Mouse (Mus musculus): ENCODE measurements around the gene Phlda1. TPM values are rescaled to one million over a fixed set of nuclear protein-coding genes. Genes with fewer than 3 reads are reported as not detected.

The Phlda1 gene
- polyA plus RNA-seq, 1 experiment from 2014 or later = 4.7 TPM

DNA sequence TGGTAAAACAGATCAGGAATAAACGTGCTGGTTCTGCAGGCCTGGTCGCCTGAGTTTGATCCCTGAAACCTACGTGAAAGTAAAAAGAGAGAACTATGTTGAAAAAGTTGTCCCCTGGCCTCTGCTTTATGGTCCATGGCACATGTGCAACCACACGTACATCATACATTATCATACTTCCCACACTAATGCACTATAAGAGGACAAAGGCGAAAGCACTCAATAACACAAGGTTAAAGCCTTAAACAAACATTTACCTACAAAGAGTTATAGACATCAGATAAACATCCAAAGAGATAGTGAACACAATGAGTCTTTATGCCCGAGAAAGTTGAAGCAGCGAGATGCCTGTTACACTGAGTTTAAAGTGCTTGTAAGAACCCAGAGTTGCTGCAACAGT, 24.3 kb downstream of the Phlda1 start:
- Histone ChIP-seq H3K36me3 (ENCODE audit: control insufficient read depth, insufficient read depth) (no peaks in the 10 kb centered on the region), H3K4me3 (ENCODE audit: low read depth, low read length) (no peak overlapping the region), H3K4me1 (ENCODE audit: control insufficient read depth, low read depth, low read length) (no peaks in the 10 kb centered on the region; the same call in 1 of the 2 replicates), H3K9me3 (replicated peaks; ENCODE audit: control insufficient read depth, low read length) (no peaks in the 10 kb centered on the region), H3K27me3 (ENCODE audit: control insufficient read depth, insufficient read depth, low read depth, low read length) (no peaks in the 10 kb centered on the region), H3K4me2 (ENCODE audit: low read depth, low read length) (no peak overlapping the region), H3K27ac (ENCODE audit: low read length) (no peak overlapping the region), H3K9ac (ENCODE audit: low read depth, low read length) (no peak overlapping the region)
- 55% methylated on average over 7 of the region's 7 CpGs for WGBS (ENCODE audit: insufficient replicate concordance)
- no peak for ATAC-seq (ENCODE audit: low read depth)

DNA sequence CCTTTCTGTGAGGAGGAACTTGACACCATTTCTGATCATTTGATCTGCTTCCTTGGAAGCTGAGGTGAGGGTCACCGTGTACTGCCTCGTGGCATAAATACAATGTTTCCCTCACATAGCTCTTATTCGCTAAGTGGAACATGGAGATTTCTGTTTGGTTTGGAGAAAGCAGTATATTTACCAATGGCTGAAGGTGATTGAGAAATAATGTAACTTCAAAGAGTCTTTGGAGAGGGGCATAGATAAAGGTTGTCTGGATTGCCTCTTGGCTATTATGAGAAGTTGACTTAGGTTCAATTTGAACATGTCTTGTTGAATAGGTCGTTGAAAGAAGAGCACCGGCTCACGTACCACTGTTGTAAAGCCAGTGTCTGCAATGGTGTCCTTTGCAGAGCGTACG, 28.6 kb downstream of the Phlda1 start:
- Histone ChIP-seq H3K4me2 (ENCODE audit: low read depth, low read length) (no peak overlapping the region), H3K4me1 (ENCODE audit: control insufficient read depth, low read depth, low read length) (peaks cover under 1% of the 10 kb centered on the region; the same call in 1 of the 2 replicates), H3K27me3 (ENCODE audit: control insufficient read depth, insufficient read depth, low read depth, low read length) (no peaks in the 10 kb centered on the region), H3K9me3 (replicated peaks; ENCODE audit: control insufficient read depth, low read length) (no peaks in the 10 kb centered on the region), H3K36me3 (ENCODE audit: control insufficient read depth, insufficient read depth) (no peaks in the 10 kb centered on the region), H3K4me3 (ENCODE audit: low read depth, low read length) (no peak overlapping the region), H3K27ac (ENCODE audit: low read length) (no peak overlapping the region), H3K9ac (ENCODE audit: low read depth, low read length) (no peak overlapping the region)
- ATAC-seq (ENCODE audit: low read depth) = no peak
- 67% methylated on average over 8 of the region's 8 CpGs for WGBS (ENCODE audit: insufficient replicate concordance)

- WGBS (ENCODE audit: insufficient replicate concordance) = 81% methylated on average over 19 of the region's 19 CpGs
- Histone ChIP-seq H3K36me3 (ENCODE audit: control insufficient read depth, insufficient read depth) (no peaks in the 10 kb centered on the region), H3K9ac (ENCODE audit: low read depth, low read length) (no peak overlapping the region), H3K27ac (ENCODE audit: low read length) (no peak overlapping the region), H3K27me3 (ENCODE audit: control insufficient read depth, insufficient read depth, low read depth, low read length) (no peaks in the 10 kb centered on the region), H3K4me3 (ENCODE audit: low read depth, low read length) (no peak overlapping the region), H3K4me2 (ENCODE audit: low read depth, low read length) (no peak overlapping the region), H3K4me1 (ENCODE audit: control insufficient read depth, low read depth, low read length) (peaks cover 2% of the 10 kb centered on the region; the same call in 1 of the 2 replicates), H3K9me3 (replicated peaks; ENCODE audit: control insufficient read depth, low read length) (no peaks in the 10 kb centered on the region)
- ATAC-seq (ENCODE audit: low read depth) = no peak
Measured at GRCm38 (mm10) chr10:111537410-111537809, 31.3 kb downstream of the Phlda1 start.

DNA sequence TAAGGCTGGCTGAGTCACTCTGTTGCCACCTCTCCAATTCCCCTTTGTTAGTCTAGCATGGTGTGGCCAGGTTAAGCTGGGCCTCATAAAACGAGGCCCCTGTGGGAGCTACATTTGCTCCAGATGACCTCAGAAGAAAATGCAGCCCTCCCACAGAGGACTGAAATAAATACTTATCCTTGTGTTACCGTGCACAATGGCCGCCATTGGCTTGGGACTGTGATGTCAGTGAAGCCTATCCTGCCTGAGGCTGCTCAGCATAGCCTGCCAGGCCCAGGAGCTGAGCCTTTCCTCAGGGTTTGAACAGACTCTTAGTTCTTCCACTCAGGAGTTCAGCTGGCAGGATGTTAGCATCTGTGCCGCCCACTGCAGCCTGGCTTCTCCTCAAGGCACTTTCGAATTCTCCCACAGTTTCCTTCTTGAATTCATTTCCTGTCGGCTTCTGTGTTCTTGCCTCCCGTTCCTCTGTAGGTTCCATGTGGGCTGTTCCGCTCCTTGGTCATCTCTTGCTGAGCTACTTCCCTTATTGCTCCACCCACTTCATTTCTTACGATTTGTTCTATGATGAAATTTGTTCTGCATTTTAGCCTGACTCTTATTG, 33.7 kb downstream of the Phlda1 start:
- H3K4me3 ChIP-seq (ENCODE audit: low read depth, low read length) = no peak overlapping the region
- H3K9me3 ChIP-seq (replicated peaks; ENCODE audit: control insufficient read depth, low read length) = no peaks in the 10 kb centered on the region
- H3K4me2 ChIP-seq (ENCODE audit: low read depth, low read length) = peak overlapping the region; percentile 33; the same call in 1 of the 2 replicates
- ATAC-seq (ENCODE audit: low read depth) = peak; percentile 47
- no peak overlapping the region for H3K27ac ChIP-seq (ENCODE audit: low read length)
- H3K4me1 ChIP-seq (ENCODE audit: control insufficient read depth, low read depth, low read length) = peaks cover 15% of the 10 kb centered on the region
- no peaks in the 10 kb centered on the region for H3K36me3 ChIP-seq (ENCODE audit: control insufficient read depth, insufficient read depth)
- 16% methylated on average over 9 of the region's 9 CpGs for WGBS (ENCODE audit: insufficient replicate concordance)
- no peak overlapping the region for H3K9ac ChIP-seq (ENCODE audit: low read depth, low read length)
- no peaks in the 10 kb centered on the region for H3K27me3 ChIP-seq (ENCODE audit: control insufficient read depth, insufficient read depth, low read depth, low read length)

DNA sequence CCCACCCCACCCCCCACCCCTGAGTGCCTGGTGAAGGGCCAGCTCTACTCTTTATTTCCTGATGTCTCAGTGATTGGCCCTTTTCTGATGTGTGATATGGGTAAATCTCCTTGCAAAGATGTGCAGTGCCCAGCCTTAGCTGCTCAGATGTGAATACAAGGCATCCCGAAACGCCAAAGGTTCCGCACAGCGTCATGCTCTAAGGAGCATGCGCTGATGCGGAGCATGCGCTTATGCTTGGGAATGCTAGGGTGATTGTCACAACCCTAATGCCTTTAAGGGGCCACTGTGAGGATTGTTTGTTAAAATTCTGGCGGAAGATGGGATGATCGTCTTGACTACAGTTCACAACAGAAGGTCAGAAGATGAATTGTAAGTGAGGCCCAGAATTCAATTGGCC, 34.6 kb downstream of the Phlda1 start:
- Histone ChIP-seq H3K4me2 (ENCODE audit: low read depth, low read length) (no peak overlapping the region), H3K9ac (ENCODE audit: low read depth, low read length) (no peak overlapping the region), H3K36me3 (ENCODE audit: control insufficient read depth, insufficient read depth) (no peaks in the 10 kb centered on the region), H3K9me3 (replicated peaks; ENCODE audit: control insufficient read depth, low read length) (no peaks in the 10 kb centered on the region), H3K27me3 (ENCODE audit: control insufficient read depth, insufficient read depth, low read depth, low read length) (no peaks in the 10 kb centered on the region), H3K4me1 (ENCODE audit: control insufficient read depth, low read depth, low read length) (peaks cover 19% of the 10 kb centered on the region), H3K27ac (ENCODE audit: low read length) (no peak overlapping the region), H3K4me3 (ENCODE audit: low read depth, low read length) (no peak overlapping the region)
- 85% methylated on average over 9 of the region's 9 CpGs for WGBS (ENCODE audit: insufficient replicate concordance)
- ATAC-seq (ENCODE audit: low read depth) = no peak

DNA sequence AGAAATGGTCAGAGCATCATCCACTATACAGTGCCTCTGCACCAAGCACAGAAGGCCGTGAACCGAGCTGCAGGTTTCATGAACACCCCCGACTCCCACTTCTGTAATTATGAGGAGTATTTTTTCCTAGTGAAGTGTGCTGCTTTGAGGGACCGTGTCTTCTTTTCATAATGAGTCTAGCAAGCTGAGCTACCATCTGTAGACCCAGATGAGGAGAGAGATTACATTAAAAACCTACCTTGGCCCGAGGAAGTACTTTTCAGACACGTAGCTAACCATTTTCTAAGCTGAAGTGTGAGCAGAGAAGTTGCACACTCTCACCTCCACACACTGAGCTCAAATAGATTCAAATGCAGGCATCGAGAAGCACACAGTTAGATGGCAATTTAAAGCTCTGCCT, 37.0 kb downstream of the Phlda1 start:
- H3K27ac ChIP-seq (ENCODE audit: low read length) = no peak overlapping the region
- H3K36me3 ChIP-seq (ENCODE audit: control insufficient read depth, insufficient read depth) = no peaks in the 10 kb centered on the region
- no peaks in the 10 kb centered on the region for H3K27me3 ChIP-seq (ENCODE audit: control insufficient read depth, insufficient read depth, low read depth, low read length)

GRCm38 (mm10) chr10:111543781-111544260, 37.7 kb downstream of the Phlda1 start:
- ATAC-seq (ENCODE audit: low read depth) = peak; percentile 76
- H3K27me3 ChIP-seq (ENCODE audit: control insufficient read depth, insufficient read depth, low read depth, low read length) = no peaks in the 10 kb centered on the region
- peaks cover 23% of the 10 kb centered on the region for H3K4me1 ChIP-seq (ENCODE audit: control insufficient read depth, low read depth, low read length)
- H3K4me2 ChIP-seq (ENCODE audit: low read depth, low read length) = peak overlapping the region; percentile 7; the same call in 1 of the 2 replicates
- 23% methylated on average over 7 of the region's 7 CpGs for WGBS (ENCODE audit: insufficient replicate concordance)
- H3K9me3 ChIP-seq (replicated peaks; ENCODE audit: control insufficient read depth, low read length) = no peaks in the 10 kb centered on the region
- no peak overlapping the region for H3K4me3 ChIP-seq (ENCODE audit: low read depth, low read length)
- no peaks in the 10 kb centered on the region for H3K36me3 ChIP-seq (ENCODE audit: control insufficient read depth, insufficient read depth)
- no peak overlapping the region for H3K9ac ChIP-seq (ENCODE audit: low read depth, low read length)
- H3K27ac ChIP-seq (ENCODE audit: low read length) = peak overlapping the region; percentile 42

More for the DNA sequence above, 37.0 kb downstream of the Phlda1 start:
- no peak for ATAC-seq (ENCODE audit: low read depth)
- Histone ChIP-seq H3K4me1 (ENCODE audit: control insufficient read depth, low read depth, low read length) (peaks cover 23% of the 10 kb centered on the region), H3K9ac (ENCODE audit: low read depth, low read length) (no peak overlapping the region), H3K9me3 (replicated peaks; ENCODE audit: control insufficient read depth, low read length) (no peaks in the 10 kb centered on the region), H3K4me2 (ENCODE audit: low read depth, low read length) (no peak overlapping the region), H3K4me3 (ENCODE audit: low read depth, low read length) (no peak overlapping the region)
- WGBS (ENCODE audit: insufficient replicate concordance) = 60% methylated on average over 7 of the region's 7 CpGs

GRCm38 (mm10) chr10:111544311-111544710, 38.2 kb downstream of the Phlda1 start:
- Histone ChIP-seq H3K9ac (ENCODE audit: low read depth, low read length) (no peak overlapping the region), H3K4me2 (ENCODE audit: low read depth, low read length) (no peak overlapping the region), H3K4me1 (ENCODE audit: control insufficient read depth, low read depth, low read length) (peaks cover 23% of the 10 kb centered on the region), H3K36me3 (ENCODE audit: control insufficient read depth, insufficient read depth) (no peaks in the 10 kb centered on the region), H3K9me3 (replicated peaks; ENCODE audit: control insufficient read depth, low read length) (no peaks in the 10 kb centered on the region), H3K4me3 (ENCODE audit: low read depth, low read length) (no peak overlapping the region), H3K27ac (ENCODE audit: low read length) (no peak overlapping the region), H3K27me3 (ENCODE audit: control insufficient read depth, insufficient read depth, low read depth, low read length) (no peaks in the 10 kb centered on the region)
- 65% methylated on average over 4 of the region's 4 CpGs for WGBS (ENCODE audit: insufficient replicate concordance)
- no peak for ATAC-seq (ENCODE audit: low read depth)

DNA sequence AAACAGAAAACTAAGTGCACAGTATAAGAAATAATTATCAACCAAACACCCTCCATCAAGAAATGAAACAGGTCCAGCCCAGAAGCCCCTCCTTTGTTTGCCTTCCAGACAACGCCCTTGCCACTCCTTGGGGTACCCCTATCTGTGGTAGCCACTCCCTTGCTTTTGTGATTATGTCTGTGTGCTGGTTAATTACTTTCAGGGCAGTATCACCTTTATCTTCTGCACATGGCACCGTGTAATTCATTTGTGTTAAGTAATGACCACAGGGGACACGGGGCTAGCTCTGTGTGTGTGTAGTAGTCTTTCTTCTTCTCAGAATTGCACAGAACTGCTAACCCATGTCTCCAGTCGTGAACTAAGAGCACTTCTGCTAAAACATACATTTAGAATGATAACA, 39.6 kb downstream of the Phlda1 start:
- ATAC-seq (ENCODE audit: low read depth) = peak; percentile 63
- Histone ChIP-seq H3K36me3 (ENCODE audit: control insufficient read depth, insufficient read depth) (no peaks in the 10 kb centered on the region), H3K4me3 (ENCODE audit: low read depth, low read length) (no peak overlapping the region), H3K27me3 (ENCODE audit: control insufficient read depth, insufficient read depth, low read depth, low read length) (no peaks in the 10 kb centered on the region), H3K4me2 (ENCODE audit: low read depth, low read length) (peak overlapping the region; percentile 6; the same call in 1 of the 2 replicates), H3K9ac (ENCODE audit: low read depth, low read length) (no peak overlapping the region), H3K27ac (ENCODE audit: low read length) (no peak overlapping the region), H3K4me1 (ENCODE audit: control insufficient read depth, low read depth, low read length) (peaks cover 21% of the 10 kb centered on the region), H3K9me3 (replicated peaks; ENCODE audit: control insufficient read depth, low read length) (no peaks in the 10 kb centered on the region)
- WGBS (ENCODE audit: insufficient replicate concordance) = 16% methylated on average over 4 of the region's 4 CpGs

All from liver, embryonic 16.5 days (tissue).